Mouse (Mus musculus) ES-E14 (cell line): ENCODE data around the gene Slc36a4.

Experiments
- MAFK ChIP-seq: IDR thresholded peaks from 2 replicates; pipeline ENCODE4 v1.6.1; 2014; ENCODE audit warnings: mild to moderate bottlenecking, low read depth, low read length, inconsistent platforms; ENCODE audit not compliant: insufficient read depth
- ZC3H11A ChIP-seq: IDR thresholded peaks from 2 replicates; pipeline ENCODE4 v1.6.1; 2012; ENCODE audit warnings: low read depth, mild to moderate bottlenecking, inconsistent platforms, low read length, borderline replicate concordance

DNA sequence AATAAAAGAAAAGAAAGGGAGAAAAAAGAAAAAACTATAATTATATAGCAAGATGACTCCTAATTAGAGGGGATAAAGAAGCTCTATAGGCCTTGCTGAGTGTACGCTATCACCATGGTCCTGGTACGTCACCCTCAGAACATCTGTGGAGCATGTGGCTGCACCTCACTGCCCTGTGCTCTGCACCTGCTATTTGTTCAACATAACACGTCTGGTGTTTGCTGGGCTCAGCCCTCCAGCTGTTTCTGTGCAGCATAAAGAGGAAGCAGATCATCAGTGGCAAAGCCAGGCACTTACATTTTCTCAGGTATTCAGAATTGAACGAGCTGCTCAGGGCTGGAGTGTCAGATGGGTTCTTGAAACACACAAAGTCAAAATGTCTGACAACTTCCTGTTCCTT lies 15.7 kb upstream of the Slc36a4 start:
- no peak for TF ChIP-seq MAFK
- TF ChIP-seq ZC3H11A, result no peak
